Mouse (Mus musculus): Measurements from ENCODE around the gene Slc38a10.

DNA sequence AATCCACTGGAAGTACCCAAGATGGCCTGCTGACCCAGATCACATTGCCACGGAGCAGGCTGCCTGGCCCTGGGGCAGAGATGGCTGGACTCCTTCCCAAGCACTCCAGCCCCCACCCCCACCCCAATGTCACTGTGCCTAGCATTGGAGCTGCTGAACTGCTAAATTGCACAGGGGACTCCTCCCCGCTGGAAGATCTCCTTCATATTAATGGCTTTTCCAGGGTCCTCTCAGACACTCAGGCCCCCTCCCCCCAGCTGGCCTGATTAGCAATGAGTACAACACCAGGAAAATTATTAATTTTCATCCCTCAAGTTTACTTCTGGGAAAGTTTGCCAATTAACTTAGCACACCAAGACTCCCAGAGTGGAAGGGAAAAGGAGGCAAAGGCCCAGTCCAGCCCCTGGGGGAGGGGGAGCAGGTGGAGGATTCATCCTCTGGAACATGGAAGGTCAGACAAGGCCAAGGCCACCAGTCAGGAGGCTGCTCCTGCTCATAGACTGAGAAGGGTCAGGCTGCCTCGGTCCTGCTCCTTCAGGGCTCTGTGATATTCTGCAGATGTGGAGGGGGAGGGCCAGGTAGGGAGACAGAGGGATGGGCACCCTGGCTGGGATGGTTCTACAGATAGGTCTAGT is 31.4 kb upstream of the Slc38a10 start:
- TF ChIP-seq CTCF (IDR thresholded peaks at IDR 0.05; ENCODE audit: low read depth, low read length) (no peak), POLR2A (IDR thresholded peaks at IDR 0.05; ENCODE audit: insufficient read depth, low read length) (no peak)

Measured in ES-Bruce4 (cell line).